Mouse (Mus musculus): ENCODE measurements at regions not wholly inside any gene's neighbourhood (a gene's known extent, or its start where the extent isn't known, plus 50 kb on each side); places are given as distances from the start of the nearest gene placed in this dataset.
"Not testable (repeated sequence)": the region's sequence is repeated elsewhere in the genome, so short reads cannot be mapped to it uniquely, and the experiment has no call there.

- whole genome bisulfite sequencing: no CpG with 5 or more reads among the region's 1 CpGs
These were observed 119.2 kb upstream of the Gm21119 start for GRCm38 (mm10) chr8:20495542-20495941.

GRCm38 (mm10) chr8:20513920-20514319 lies 100.8 kb upstream of the Gm21119 start:
- not testable (repeated sequence) for H3K4me1 ChIP-seq (replicated peaks); H3K27me3 ChIP-seq (ENCODE audit: insufficient read depth, poor library complexity, severe bottlenecking); H3K36me3 ChIP-seq; H3K27ac ChIP-seq; H3K4me3 ChIP-seq; DNase-seq (ENCODE audit: low spot score)
- WGBS: 83% methylated on average over 1 of the region's 1 CpGs
- peaks cover 22% of the 10 kb centered on the region for H3K9me3 ChIP-seq

More at GRCm38 (mm10) chr8:20495542-20495941, 119.2 kb upstream of the Gm21119 start:
- H3K27me3 ChIP-seq (ENCODE audit: insufficient read depth, poor library complexity, severe bottlenecking); H3K9me3 ChIP-seq; H3K27ac ChIP-seq; H3K4me1 ChIP-seq (replicated peaks); H3K36me3 ChIP-seq; DNase-seq (ENCODE audit: low spot score); H3K4me3 ChIP-seq: not testable (repeated sequence)

GRCm38 (mm10) chr8:20516324-20516830 lies 98.3 kb upstream of the Gm21119 start:
- not testable (repeated sequence) for H3K27me3 ChIP-seq (ENCODE audit: insufficient read depth, poor library complexity, severe bottlenecking); H3K27ac ChIP-seq; H3K4me3 ChIP-seq; DNase-seq (ENCODE audit: low spot score); H3K36me3 ChIP-seq; H3K4me1 ChIP-seq (replicated peaks)
- WGBS: 81% methylated on average over 3 of the region's 3 CpGs
- H3K9me3 ChIP-seq: peaks cover 22% of the 10 kb centered on the region

GRCm38 (mm10) chr8:20517551-20517950 lies 97.2 kb upstream of the Gm21119 start:
- H3K27ac ChIP-seq; H3K4me3 ChIP-seq; H3K36me3 ChIP-seq; DNase-seq (ENCODE audit: low spot score); H3K4me1 ChIP-seq (replicated peaks); H3K27me3 ChIP-seq (ENCODE audit: insufficient read depth, poor library complexity, severe bottlenecking): not testable (repeated sequence)
- 48% methylated on average over 1 of the region's 1 CpGs for WGBS
- peaks cover 22% of the 10 kb centered on the region for H3K9me3 ChIP-seq

- not testable (repeated sequence) for H3K4me1 ChIP-seq (replicated peaks); H3K4me3 ChIP-seq; H3K36me3 ChIP-seq; H3K27ac ChIP-seq; H3K27me3 ChIP-seq (ENCODE audit: insufficient read depth, poor library complexity, severe bottlenecking); DNase-seq (ENCODE audit: low spot score); H3K9me3 ChIP-seq
These were observed 90.2 kb upstream of the Gm21119 start for GRCm38 (mm10) chr8:20524539-20524938.

- WGBS: no CpG with 5 or more reads among the region's 1 CpGs
- not testable (repeated sequence) for H3K9me3 ChIP-seq; H3K27ac ChIP-seq; H3K4me3 ChIP-seq; H3K4me1 ChIP-seq (replicated peaks); H3K36me3 ChIP-seq; DNase-seq (ENCODE audit: low spot score); H3K27me3 ChIP-seq (ENCODE audit: insufficient read depth, poor library complexity, severe bottlenecking)
These were observed 85.7 kb upstream of the Gm21119 start for GRCm38 (mm10) chr8:20529048-20529447.

GRCm38 (mm10) chr8:20539031-20539430 lies 75.7 kb upstream of the Gm21119 start:
- H3K27ac ChIP-seq; H3K36me3 ChIP-seq; H3K9me3 ChIP-seq; DNase-seq (ENCODE audit: low spot score); H3K4me3 ChIP-seq; H3K4me1 ChIP-seq (replicated peaks); H3K27me3 ChIP-seq (ENCODE audit: insufficient read depth, poor library complexity, severe bottlenecking): not testable (repeated sequence)
- WGBS: 92% methylated on average over 4 of the region's 4 CpGs

GRCm38 (mm10) chr8:20544084-20544483 lies 70.6 kb upstream of the Gm21119 start:
- DNase-seq (ENCODE audit: low spot score); H3K4me1 ChIP-seq (replicated peaks); H3K27me3 ChIP-seq (ENCODE audit: insufficient read depth, poor library complexity, severe bottlenecking); H3K27ac ChIP-seq; H3K4me3 ChIP-seq; H3K9me3 ChIP-seq; H3K36me3 ChIP-seq: not testable (repeated sequence)
- WGBS: 84% methylated on average over 2 of the region's 2 CpGs

GRCm38 (mm10) chr8:20545347-20545746 lies 69.4 kb upstream of the Gm21119 start:
- DNase-seq (ENCODE audit: low spot score); H3K4me3 ChIP-seq; H3K27ac ChIP-seq; H3K4me1 ChIP-seq (replicated peaks); H3K36me3 ChIP-seq; H3K9me3 ChIP-seq; H3K27me3 ChIP-seq (ENCODE audit: insufficient read depth, poor library complexity, severe bottlenecking): not testable (repeated sequence)
- 59% methylated on average over 2 of the region's 2 CpGs for WGBS

GRCm38 (mm10) chr8:20546401-20546800 lies 68.3 kb upstream of the Gm21119 start:
- not testable (repeated sequence) for H3K9me3 ChIP-seq; H3K27me3 ChIP-seq (ENCODE audit: insufficient read depth, poor library complexity, severe bottlenecking); DNase-seq (ENCODE audit: low spot score); H3K4me1 ChIP-seq (replicated peaks); H3K4me3 ChIP-seq; H3K27ac ChIP-seq; H3K36me3 ChIP-seq
- 80% methylated on average over 2 of the region's 3 CpGs for WGBS

GRCm38 (mm10) chr8:20550054-20550778 lies 64.5 kb upstream of the Gm21119 start:
- peak; percentile 41 for DNase-seq (ENCODE audit: low spot score)
- not testable (repeated sequence) for H3K9me3 ChIP-seq; H3K36me3 ChIP-seq; H3K27me3 ChIP-seq (ENCODE audit: insufficient read depth, poor library complexity, severe bottlenecking); H3K4me1 ChIP-seq (replicated peaks)
- 16% methylated on average over 64 of the region's 64 CpGs for WGBS
- Histone ChIP-seq H3K27ac (peak overlapping the region; percentile 90), H3K4me3 (peak overlapping the region; percentile 61)

GRCm38 (mm10) chr8:20556501-20557181 lies 58.1 kb upstream of the Gm21119 start:
- H3K9me3 ChIP-seq; H3K4me3 ChIP-seq; H3K27ac ChIP-seq; DNase-seq (ENCODE audit: low spot score); H3K27me3 ChIP-seq (ENCODE audit: insufficient read depth, poor library complexity, severe bottlenecking); H3K4me1 ChIP-seq (replicated peaks); H3K36me3 ChIP-seq: not testable (repeated sequence)
- no CpG with 5 or more reads among the region's 6 CpGs for WGBS

- WGBS: 83% methylated on average over 7 of the region's 8 CpGs
- not testable (repeated sequence) for H3K4me3 ChIP-seq; DNase-seq (ENCODE audit: low spot score)
These were observed 57.5 kb upstream of the Gm21119 start for GRCm38 (mm10) chr8:20557184-20557583.

More at GRCm38 (mm10) chr8:20557184-20557583, 57.5 kb upstream of the Gm21119 start:
- not testable (repeated sequence) for H3K9me3 ChIP-seq; H3K4me1 ChIP-seq (replicated peaks); H3K36me3 ChIP-seq; H3K27ac ChIP-seq; H3K27me3 ChIP-seq (ENCODE audit: insufficient read depth, poor library complexity, severe bottlenecking)
